Mouse (Mus musculus): ENCODE results near the gene Gpr119. TPM values are rescaled to one million over a fixed set of nuclear protein-coding genes. Genes with fewer than 3 reads are reported as not detected.

Gpr119 gene
- not detected for polyA plus RNA-seq (2014; fragmentation: Illumina TruSeq; extraction: RNeasy Lipid Tissue Mini Kit (QIAGEN cat#74804); ENCODE audit: low read depth, low replicate concordance)

DNA sequence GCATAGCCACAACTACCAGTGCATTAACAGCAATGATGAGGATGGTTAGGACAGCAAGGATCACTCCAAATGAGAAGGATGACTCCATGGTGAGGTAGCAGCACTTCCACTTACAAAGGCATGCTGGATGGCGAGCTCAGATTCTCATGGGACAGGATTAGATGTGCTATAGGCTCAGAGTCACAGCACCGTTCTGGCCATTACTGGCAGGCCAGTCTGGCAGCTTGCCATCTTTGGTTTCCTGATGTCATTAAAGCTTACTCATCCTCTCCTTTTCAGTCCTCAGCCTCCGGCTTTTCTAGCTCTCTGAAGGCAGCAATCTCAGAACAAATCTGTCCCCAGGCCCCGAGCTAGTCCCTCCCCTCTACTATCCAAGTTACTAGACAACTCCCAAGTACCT is at the start of gene Gpr119:
Gene Gpr119 (minus strand): TSS at position 308 of the 400 bp plus-strand sequence.

DNA sequence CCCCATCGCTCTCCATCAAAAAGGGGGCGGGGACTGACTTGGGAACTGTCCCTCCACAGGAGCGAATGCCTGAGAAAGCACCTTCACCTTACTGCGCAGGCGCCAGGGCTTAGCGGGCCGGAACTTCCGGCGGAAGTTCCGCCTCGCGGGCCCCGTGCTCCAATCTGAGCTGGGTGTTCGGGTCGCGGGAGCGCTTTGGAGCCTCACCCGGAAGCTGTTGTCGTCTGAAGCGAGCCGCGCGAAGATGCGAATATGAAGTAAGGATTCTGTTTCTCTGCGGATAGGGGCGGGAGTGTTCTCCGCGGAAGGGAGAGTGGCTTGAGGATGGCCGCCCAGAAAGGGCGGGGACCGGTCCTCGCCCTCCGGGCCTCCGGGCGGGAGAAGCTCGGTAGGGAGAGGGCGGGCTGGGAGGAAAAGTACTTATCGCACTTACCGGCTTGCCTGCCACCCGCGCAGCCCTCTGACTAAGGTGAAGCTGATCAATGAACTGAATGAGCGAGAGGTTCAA is 20.6 kb upstream of the Gpr119 start, which contains the start of gene Rbmx2:
Gene Rbmx2 (plus strand): TSS at position 141 of the 508 bp plus-strand sequence.

DNA sequence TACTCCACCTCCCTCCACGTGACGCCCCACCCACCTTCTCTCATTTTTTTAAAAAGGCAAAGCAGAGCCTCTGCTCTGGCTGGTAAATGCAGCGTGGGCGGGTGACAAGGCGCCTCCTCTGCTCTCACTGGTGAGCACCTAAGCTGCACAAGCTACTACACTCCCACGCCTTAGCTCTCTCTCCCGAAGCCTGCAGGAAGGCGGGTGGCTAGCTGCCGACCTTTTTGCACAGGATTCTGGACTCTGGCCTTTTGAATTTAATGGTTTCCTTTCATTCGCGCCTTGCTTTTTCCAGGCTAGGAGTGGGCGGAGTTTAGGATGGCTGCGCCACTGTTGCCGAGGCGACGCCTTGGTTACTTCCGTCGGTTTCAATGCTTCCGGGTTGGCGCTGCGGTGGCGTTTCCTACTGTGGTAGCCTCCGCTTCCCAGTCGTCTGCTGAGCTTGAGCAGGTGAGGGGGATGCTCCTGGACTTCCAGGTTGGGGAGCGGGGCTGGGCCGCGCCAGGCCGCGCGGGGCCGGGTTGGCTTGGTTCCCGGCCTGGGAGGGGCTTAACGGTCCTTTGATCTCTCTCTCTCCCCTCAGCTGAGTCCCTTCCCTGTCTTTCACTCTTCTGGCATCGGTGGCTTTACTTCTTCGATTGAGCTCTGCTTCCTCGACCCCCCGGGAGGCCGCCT is 50.8 kb downstream of the Gpr119 start, which contains the start of gene Slc25a14:
Gene Slc25a14 (plus strand): TSS at position 35 of the 675 bp plus-strand sequence.

Other genes with a start within 250 kb of the Gpr119 start
- gene Elf4, start 211.3 kb downstream of the Gpr119 start, polyA plus RNA-seq (2014; fragmentation: Illumina TruSeq; extraction: RNeasy Lipid Tissue Mini Kit (QIAGEN cat#74804); ENCODE audit: low read depth, low replicate concordance), result 5.7 TPM
- gene Aifm1, start 160.9 kb downstream of the Gpr119 start, polyA plus RNA-seq (2014; fragmentation: Illumina TruSeq; extraction: RNeasy Lipid Tissue Mini Kit (QIAGEN cat#74804); ENCODE audit: low read depth, low replicate concordance), result 105 TPM
- gene Rab33a, start 155.2 kb downstream of the Gpr119 start, polyA plus RNA-seq (2014; fragmentation: Illumina TruSeq; extraction: RNeasy Lipid Tissue Mini Kit (QIAGEN cat#74804); ENCODE audit: low read depth, low replicate concordance), result 0.97 TPM
- 7.5 TPM for gene Zfp280c, start 80.0 kb downstream of the Gpr119 start, polyA plus RNA-seq (2014; fragmentation: Illumina TruSeq; extraction: RNeasy Lipid Tissue Mini Kit (QIAGEN cat#74804); ENCODE audit: low read depth, low replicate concordance)
- 2.7 TPM for gene Slc25a14, start 51.1 kb downstream of the Gpr119 start, polyA plus RNA-seq (2014; fragmentation: Illumina TruSeq; extraction: RNeasy Lipid Tissue Mini Kit (QIAGEN cat#74804); ENCODE audit: low read depth, low replicate concordance)
- 5.0 TPM for gene Rbmx2, start 20.5 kb upstream of the Gpr119 start, polyA plus RNA-seq (2014; fragmentation: Illumina TruSeq; extraction: RNeasy Lipid Tissue Mini Kit (QIAGEN cat#74804); ENCODE audit: low read depth, low replicate concordance)
- not detected for gene Gm595, start 203.2 kb upstream of the Gpr119 start, polyA plus RNA-seq (2014; fragmentation: Illumina TruSeq; extraction: RNeasy Lipid Tissue Mini Kit (QIAGEN cat#74804); ENCODE audit: low read depth, low replicate concordance)